Mouse (Mus musculus) spleen, postnatal 0 days (tissue): ENCODE results near the gene Shld1. TPM values are rescaled to one million over a fixed set of nuclear protein-coding genes. Genes with fewer than 3 reads are reported as not detected.

ENCODE experiments used
- polyA plus RNA-seq: library from polyadenylated mRNA; unstranded; fragments of >200 nt; fragmentation: Nextera tagmentation; extraction: Ambion mirVana; gene quantifications from 2 replicates; pipeline ENCODE4 v1.2.1, GENCODE M21; 2015

The Shld1 gene
- 13.4 and 14.8 TPM in 2 replicates for polyA plus RNA-seq

DNA sequence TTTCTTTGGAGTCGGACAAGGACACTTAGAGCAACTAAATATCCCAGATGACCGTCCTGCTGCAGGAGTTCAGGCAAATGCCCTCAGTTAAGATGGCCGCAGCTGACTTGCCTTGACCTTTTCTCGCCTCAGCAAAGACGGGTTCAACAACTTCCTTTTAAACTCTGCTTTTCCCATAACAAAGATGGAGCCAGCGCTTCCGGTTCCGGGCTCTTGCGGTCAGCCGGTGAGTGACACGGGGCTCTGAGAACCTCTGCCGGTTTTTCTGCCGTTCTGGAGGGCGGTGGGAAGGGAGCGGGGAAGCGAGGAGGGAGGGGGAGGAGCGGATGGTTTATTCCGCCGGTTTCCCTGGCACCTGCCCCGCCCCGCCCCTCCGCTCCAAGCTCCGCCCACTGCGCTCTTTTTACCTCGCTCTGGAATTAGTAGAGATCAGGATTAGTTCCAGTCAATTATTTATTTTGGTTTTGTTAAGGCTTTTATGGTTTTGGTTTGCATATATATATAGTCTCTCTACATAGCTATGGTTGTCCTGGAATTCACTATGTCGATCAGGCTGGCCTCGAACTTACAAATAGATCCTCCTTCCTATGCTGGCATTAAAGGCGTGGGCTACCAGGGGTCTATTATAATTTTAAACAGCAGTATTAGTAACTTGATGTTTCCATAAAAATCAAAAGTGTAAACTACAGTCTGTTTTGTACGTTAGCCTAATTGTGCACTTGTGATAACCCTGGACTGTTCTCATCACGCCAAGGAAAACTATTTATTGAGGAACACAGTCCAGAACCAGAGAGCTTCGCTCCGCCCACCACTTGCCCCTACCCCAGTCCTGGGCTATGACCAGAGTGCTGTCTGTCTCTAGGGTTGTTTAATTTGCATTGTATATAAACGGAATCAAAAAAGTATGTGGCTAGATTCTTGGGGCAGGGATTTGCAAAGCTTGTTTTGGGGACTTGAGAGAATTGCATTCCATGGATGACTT, at the start of gene Shld1:
Shld1 (plus strand) TSS at position 176 of the 982 bp plus-strand sequence.

DNA sequence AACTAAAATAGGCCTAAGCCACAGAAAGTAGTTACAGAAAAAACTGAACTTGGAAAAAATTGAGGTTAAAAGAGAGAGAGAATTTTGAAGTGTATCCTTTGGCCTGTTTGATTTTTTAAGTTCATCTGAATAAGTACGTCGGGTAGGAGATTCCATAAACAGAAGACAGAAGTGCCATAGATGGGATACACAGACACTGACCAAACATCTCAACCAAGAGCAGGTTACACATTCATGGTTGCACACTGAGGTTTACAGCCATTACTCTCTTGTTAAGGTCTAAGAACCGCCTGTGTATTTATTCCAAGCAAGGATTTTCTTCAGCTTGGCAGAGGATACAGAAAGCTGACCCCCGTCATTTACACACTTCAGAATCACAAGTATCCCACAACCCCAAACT, 94.2 kb downstream of the Shld1 start, which contains the start of gene Chgb:
Chgb (plus strand) TSS at position 301 of the 400 bp plus-strand sequence.

Other genes starting within 250 kb of the Shld1 start
- 120 TPM in 2 replicates for gene Gpcpd1, start 99.2 kb upstream of the Shld1 start, polyA plus RNA-seq
- gene Chgb, start 94.3 kb downstream of the Shld1 start, polyA plus RNA-seq = 0.06 and 0.10 TPM in 2 replicates
- gene Trmt6, start 129.1 kb downstream of the Shld1 start, polyA plus RNA-seq = 31.0 and 37.9 TPM in 2 replicates
- gene Mcm8, start 129.2 kb downstream of the Shld1 start, polyA plus RNA-seq = 8.2 and 8.9 TPM in 2 replicates
- 14.3 and 18.4 TPM in 2 replicates for gene Crls1, start 159.7 kb downstream of the Shld1 start, polyA plus RNA-seq
- gene Lrrn4, start 194.0 kb downstream of the Shld1 start, polyA plus RNA-seq = 6.8 and 10.1 TPM in 2 replicates